Mouse (Mus musculus): ENCODE measurements at regions not wholly inside any gene's neighbourhood (a gene's known extent, or its start where the extent isn't known, plus 50 kb on each side); places are given as distances from the start of the nearest gene placed in this dataset.
"Not testable (repeated sequence)": the region's sequence is repeated elsewhere in the genome, so short reads cannot be mapped to it uniquely, and the experiment has no call there.

- no peak for DNase-seq (ENCODE audit: low spot score)
Observed at GRCm38 (mm10) chr12:98144464-98144863, 114.8 kb downstream of the Galc start.

DNA sequence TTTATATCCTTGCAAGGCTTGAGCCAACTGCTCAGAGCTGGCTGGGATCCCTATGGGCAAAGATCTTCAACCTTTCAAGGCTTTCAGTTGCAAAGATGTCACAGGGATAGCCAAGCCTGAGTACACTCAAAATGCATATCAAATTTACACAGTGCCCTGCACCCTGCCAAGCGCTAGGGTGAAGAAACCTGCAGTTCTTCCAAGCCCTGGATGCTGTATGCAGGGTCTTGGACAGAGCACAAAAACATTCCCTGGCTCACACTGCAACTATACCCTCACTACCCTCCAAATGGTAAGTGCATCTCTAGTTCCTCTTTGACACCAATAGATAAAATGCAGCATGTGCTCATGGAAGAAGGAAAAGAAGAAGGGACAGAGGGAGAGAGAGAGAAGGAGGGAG is 116.1 kb downstream of the Galc start:
- DNase-seq (ENCODE audit: low spot score) = no peak

DNA sequence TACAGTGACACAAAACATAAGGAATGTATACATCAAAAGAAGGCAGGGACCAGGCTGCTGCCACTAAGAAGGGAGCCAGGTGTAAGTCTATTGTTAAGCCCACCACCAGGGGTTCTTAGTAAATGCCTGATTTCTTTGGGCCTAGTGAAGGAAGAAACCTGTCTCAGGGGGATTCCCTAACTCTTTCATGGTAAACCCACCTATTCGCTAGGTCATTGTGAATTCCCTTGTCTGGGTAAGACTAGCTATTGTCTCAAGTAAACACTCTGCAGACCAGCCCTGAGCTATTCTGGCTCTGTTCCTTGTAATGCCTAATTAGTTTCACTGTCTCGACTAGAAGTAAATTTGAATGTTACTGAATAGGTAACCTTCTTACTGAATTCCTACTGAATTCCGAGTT is 119.4 kb downstream of the Galc start:
- not testable (repeated sequence) for DNase-seq (ENCODE audit: low spot score)

DNA sequence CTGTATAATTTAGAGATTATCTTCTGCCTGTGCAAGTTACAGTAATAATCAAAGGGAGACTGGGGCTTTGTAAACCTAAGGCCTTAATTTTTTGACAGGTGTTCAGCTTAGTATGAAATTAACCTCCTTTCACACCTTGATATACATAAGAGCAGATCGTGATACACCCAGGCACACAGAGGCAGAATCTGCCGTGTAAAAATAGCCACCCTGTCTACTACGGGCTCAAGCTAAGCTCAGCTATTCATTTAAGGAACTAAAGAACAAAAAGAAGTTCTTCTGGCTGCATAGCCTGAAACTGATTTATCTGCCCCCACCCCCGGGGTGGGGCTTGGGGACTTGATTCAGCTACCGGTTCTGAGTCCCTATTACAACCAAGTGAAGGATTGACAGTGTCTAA is 128.0 kb downstream of the Galc start:
- DNase-seq (ENCODE audit: low spot score) = no peak

- no peak for DNase-seq (ENCODE audit: low spot score)
Observed at GRCm38 (mm10) chr12:98123541-98123940, 135.7 kb downstream of the Galc start.

GRCm38 (mm10) chr12:98108039-98108438 is 151.2 kb downstream of the Galc start:
- DNase-seq (ENCODE audit: low spot score) = no peak

GRCm38 (mm10) chr12:98106789-98107684 is 152.2 kb downstream of the Galc start:
- DNase-seq (ENCODE audit: low spot score) = no peak

DNA sequence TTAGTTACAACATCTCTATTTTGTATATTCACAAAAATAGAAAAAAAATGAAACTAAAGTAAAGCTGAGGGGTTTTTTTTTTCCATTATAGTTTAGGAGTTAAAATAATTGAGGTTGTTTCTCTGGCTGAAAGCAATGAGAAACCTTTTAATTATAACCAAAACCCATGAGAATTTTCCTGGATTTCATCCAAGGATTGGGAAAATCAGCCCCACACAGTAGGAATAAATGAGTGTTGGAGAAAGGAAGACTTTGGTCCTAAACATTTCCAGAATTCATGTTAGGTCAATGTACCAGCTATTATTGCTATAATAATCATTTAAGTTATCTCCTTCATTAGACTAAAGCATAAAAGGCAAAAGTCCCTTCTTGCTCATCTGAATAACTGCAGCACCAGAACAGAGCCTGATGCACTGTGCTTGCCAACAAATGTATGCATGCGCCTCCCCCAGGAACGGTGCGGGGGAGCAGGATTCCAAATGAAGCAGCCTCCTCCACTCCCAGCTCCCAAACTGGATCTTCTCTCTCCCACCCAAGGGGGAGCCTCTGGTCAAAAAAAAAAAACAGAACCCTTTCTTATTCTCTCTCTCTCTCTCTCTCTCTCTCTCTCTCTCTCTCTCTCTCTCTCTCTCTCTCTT is 153.0 kb downstream of the Galc start:
- no peak for DNase-seq (ENCODE audit: low spot score)

DNA sequence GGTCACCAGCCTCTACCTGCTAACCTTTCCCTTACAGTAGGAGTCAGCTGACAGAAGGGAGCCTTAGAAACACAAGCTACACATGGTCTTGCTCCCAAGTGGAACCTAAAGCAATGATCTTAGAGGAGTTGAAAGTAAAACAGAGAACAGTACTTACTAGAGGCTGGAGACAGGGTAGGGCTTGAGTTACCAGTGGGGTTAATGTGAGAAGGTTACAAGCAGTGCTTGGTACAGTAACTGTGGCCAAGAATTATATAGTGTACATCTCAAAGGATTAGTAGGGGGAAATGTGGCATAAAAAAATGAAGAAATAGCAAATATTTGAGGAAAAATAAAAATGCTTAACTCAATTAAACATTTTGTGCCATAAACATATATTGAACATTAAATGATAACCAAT is 153.5 kb downstream of the Galc start:
- DNase-seq (ENCODE audit: low spot score) = no peak

GRCm38 (mm10) chr12:98090171-98090570 is 169.1 kb downstream of the Galc start:
- DNase-seq (ENCODE audit: low spot score) = no peak

DNA sequence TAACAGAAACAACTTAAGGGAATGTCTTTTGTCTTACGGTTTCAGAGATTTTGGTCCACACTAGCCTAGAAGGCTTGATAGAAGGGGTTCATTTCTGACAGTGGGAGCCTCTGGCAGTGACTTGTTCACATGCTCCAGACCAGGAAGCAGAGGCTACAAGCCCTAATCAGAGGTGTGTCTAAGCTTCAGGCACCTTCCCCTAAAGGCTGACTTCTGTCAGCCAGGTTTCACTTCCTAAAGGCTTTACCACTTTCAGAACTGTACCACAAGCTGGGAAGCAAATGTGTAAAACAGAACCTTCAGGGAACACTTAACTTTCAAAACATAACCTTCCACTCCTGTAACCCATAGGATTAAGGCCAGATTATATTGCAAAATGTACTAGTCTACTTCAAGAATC is 180.9 kb downstream of the Galc start:
- DNase-seq (ENCODE audit: low spot score) = no peak

DNA sequence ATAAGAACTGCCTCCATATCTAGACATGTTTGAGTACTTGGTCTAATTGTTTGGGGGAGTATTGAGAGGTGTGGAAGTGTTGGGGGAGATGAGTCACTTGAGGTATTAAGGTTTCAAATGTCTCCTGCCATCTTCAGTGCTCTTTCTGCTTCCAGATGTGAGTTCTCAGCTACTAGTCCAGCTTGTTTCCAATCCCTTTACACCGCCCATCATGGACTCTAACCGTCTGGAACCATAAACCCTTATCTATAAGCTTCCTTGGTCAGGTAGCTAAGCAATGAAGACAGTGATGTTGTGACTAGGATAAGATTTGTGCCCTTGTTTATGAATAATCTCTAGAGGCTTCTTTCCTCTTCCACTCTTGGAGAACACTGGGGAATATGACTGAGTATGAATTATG is 183.7 kb downstream of the Galc start:
- no peak for DNase-seq (ENCODE audit: low spot score)

DNA sequence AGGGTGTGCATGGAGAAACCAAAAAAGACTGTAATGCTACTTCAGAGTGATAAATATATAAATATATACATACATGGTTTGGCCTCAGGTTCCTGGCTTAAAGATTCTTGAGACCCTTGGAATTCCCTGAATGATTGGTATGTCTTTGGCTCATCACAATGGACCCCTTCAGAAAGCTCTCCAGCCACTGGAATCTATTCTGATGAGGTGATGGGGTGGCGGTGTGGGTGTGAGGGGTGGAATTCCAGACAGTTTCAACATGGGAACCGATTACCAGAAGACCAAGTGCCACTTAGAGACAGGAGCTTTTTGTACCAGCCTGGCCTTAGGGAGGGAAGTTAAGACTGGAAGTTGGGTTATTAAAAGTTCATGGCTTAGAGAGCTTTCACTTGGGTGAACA is 190.1 kb downstream of the Galc start:
- DNase-seq (ENCODE audit: low spot score) = peak; percentile 6

DNA sequence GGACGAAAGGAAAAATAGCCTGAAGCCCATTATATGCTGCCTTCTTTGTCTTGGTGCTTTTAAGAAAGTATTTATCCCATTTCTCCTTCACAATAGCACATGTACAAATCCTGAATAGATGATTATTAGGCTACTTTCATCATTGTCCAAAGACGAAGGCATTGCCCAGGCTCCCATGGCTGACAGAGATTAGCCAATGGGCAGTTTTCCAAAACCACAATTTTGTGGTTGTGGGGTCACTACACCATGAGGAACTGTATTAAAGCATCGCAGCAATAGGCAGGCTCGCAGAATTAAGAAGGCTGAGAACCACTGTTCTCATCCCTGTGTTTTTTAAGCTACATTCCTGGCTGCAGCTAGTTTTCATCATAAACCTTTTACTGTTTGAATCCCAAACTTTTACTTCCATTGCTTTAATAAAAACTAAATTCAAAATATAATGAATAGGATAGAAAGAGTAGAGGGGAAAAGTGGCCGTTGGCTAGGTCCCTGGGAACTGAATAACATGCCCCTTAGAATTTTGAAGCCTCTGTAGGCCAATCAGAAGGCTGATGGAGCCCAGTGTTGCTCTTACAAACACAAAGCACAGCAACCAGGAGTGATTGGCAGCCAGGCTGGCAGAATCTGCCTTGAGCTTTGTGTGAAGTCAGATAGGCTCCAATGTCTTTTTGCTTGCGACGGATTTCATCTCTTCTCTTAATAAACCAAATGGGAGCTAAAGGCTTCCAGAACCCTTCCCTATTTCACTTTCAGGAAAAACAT is 199.7 kb downstream of the Galc start:
- no peak for DNase-seq (ENCODE audit: low spot score)

DNA sequence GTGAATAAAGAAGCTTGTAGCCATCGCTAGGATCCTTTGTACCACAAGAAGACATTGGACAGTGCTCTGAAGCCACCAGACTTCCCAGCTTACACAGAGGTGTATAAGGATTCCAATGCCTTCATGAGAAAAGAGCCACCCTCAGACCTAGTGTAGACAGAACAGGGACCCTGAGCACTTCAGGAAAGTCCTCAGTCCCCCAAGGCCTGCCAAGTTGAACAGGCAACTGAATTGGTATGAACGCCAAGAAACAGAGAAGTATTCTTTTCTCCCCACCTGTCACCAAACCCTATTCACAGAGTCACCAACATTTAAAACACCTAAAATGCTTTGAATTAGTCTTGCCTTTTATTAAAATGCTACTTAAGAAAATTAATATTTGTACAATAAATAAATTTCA is 200.3 kb downstream of the Galc start:
- DNase-seq (ENCODE audit: low spot score) = no peak

GRCm38 (mm10) chr12:98050934-98051333 is 208.3 kb downstream of the Galc start:
- DNase-seq (ENCODE audit: low spot score) = no peak

DNA sequence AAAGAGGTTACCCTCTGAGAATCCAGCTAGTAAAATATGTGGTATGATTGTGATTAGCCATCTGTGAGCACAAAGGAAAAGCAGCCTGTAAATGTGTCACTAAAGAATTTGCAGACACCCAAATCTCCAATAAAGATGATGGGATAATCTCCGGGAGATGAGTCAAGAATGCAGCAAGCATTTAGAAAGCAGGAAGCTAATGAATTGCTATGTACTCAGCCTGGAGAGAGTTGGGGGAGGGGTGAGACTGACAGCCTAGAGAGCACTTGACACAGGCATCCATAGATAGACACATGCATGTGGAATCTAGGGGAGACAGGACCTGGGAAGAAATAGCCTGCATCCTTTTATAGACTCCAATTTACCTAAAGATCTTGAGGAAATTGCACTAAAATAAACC is 208.8 kb downstream of the Galc start:
- DNase-seq (ENCODE audit: low spot score) = no peak

GRCm38 (mm10) chr12:98050057-98050456 is 209.2 kb downstream of the Galc start:
- DNase-seq (ENCODE audit: low spot score) = peak; percentile 9

DNA sequence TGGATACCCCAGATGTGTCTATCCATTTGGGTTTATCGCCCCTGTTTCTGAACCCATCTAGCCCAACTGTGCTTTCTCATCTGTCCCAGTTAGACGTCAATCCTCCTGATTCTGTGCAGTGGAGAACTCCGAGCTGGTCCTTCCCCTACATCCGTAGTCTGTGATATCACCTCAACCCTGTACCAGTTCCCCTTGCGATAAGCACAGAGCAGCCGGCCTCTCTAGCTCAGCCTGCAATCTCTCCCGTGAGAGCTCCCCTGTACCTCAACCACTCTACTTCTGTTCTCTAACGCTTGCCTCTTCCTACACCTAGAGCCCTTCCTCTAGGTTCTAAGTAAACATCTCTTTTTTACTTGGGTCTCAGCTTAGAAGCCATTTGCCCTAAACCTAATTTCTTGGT is 211.5 kb downstream of the Galc start:
- no peak for DNase-seq (ENCODE audit: low spot score)

DNA sequence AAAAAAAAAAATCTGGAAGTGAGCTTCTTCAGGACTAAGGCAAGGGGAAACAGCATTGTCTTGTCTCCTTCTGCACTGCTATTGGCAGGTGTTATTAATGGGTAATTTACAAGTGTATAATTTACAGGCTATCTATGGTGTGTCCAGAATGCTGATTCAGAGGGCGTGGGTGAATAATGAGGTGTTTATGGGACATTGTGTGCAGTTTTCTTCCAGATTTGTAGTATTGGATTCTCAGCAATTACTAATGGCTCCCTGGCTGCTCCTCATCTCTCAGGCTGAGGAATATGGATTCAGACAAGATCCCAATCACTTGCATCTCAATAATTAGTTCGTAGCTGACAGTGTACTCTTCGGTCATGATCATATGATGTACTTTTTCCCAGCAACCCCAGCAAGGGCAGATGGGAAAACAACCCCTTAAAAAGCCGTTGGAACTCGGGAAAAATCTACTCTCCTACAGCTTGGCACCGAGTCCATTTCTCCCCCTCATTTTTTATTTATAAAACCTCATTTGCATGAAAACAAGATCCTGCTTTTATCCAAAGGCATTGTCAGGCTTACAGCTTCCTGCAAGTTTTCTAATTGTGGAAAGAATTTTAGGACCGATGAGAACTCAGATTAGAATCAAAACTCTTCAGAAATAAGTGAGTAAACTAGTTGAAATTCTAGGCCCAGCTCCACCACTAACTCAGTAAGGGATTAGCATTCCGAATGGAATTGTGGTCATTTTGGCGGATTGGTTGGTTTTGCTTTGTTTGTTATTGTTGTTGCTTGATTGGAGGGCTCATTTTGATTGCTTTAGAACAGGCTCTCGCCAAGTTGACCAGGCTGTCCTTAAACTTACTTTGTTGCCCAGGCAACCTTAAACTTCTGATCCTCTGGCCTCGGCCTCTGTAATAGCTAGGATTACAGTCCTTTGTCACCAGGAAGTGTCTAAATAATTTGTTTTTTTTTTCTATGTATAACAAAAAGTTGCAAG is 212.5 kb downstream of the Galc start:
- no peak for DNase-seq (ENCODE audit: low spot score)

DNA sequence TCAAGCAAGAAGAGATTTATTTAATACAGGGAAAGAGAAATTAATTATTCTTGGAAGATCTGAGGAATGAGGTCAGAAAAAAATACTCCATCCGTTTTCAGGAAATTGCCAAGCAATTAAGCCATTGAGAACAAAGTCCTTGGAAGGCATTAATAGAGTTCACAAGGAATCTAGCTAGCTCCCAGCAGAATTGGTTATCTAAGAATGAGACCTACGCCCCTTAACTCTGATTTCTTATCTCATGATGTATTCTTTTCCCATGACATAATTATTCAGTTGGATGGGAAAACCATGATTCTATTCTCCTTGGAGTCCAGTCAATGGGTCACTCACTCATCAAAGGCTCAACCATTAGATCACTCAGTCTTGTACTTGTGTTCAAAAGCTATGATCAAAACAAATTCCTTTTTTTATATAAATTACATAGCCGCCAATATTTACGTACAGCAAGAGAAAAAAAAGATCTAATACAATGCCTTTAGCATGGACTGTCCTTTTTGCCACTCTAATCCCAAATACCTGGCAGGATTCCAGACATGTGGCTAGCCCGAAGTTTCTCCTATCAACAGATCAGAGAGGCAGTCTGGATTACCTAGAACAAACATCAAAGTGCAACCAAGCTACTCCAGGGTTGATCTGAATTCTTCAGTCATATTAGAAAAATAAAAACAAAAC is 213.3 kb downstream of the Galc start:
- DNase-seq (ENCODE audit: low spot score) = no peak

Data from yolk sac, embryonic 10.5 days (tissue).